Mouse (Mus musculus): ENCODE measurements around the gene Git2.

GRCm38 (mm10) chr5:114801841-114802240 lies 26.5 kb upstream of the Git2 start:
- TF ChIP-seq CTCF (IDR thresholded peaks at IDR 0.05; ENCODE audit: low read depth, low read length) (no peak), GATA1 (IDR thresholded peaks at IDR 0.05; ENCODE audit: borderline replicate concordance, low read length) (no peak), TAL1 (conservative IDR thresholded peaks at IDR 0.05; ENCODE audit: low read depth, low read length) (no peak)

Data from G1E (cell line).